1 mouse cellular context compared by ENCODE assay signal in the genomic region with DNA sequence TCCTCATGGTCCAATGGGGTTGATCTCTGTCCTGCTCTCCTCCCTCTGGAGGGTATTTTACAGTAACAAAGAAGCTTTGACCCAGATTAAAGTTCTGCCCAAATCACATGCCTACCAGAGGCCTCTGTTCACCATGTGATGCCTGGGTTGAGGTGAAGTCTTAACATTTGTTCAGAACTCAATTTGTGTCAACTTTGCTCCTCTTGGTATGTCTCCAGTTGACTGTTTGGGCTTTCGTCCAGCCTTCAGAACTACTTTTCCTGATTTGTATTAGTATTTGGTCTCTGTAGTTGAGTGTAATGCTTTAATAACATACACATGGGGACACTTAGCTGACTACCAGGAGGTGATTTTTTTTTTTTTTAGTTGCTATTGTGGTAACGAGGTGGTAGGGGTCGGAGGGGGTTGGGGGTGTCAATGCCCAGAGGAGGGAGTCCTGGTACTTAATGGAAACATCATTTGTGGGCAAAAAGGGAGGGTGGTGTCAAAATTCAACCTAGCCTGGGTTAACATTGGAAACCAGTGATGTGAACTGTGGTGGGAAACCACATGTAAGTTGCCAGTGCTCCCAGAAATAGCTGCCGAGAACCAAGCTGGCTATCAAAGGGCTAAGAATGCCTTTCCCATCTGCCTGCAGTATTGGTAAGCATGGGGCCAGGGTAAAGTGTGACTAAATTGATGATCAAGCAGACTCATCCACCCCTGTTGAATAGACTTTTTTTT.
A peak's percentile ranks its signal among the peaks of the same experiment; 100 is the strongest.
TF ChIP-seq lines count a peak whose summit lies in the region.

No protein-coding gene starts in this region.

TF ChIP-seq in CH12.LX, 34 proteins besides CTCF, POLR2A, EP300 and RAD21 (continued from another document):
- TF ChIP-seq BHLHE40 (IDR thresholded peaks at IDR 0.05; ENCODE audit: low read depth, low read length) (peak; percentile 26), CHD2 (IDR thresholded peaks at IDR 0.05; ENCODE audit: low read length) (no peak), KAT2A (IDR thresholded peaks at IDR 0.05; ENCODE audit: insufficient replicate concordance, low read length) (no peak), SMC3 (IDR thresholded peaks at IDR 0.05; ENCODE audit: low read depth, low read length) (no peak)
